Mouse (Mus musculus) midbrain, embryonic 11.5 days (tissue): ENCODE data around the gene Prl7a1. TPM values are rescaled to one million over a fixed set of nuclear protein-coding genes. Genes with fewer than 3 reads are reported as not detected.

ENCODE experiments used
- ATAC-seq: fragments of 200-750 bp; cut with Nextera tagmentation; 2 replicates; pipeline ENCODE4 v1.8.0; 2017; ENCODE audit warnings: moderate TSS enrichment, moderate library complexity; ENCODE audit not compliant: low FRiP score
- DNase-seq: peaks from one replicate; pipeline ENCODE4 v3.0.0; 2015; ENCODE audit warnings: low spot score; ENCODE audit errors: missing footprints
- H3K27ac ChIP-seq: fragments of 300-500 bp; sonication (generic); 2 replicates; pipeline ENCODE4 v1.5.1; 2014; ENCODE audit warnings: low read depth, low read length
- H3K27me3 ChIP-seq: fragments of 300-500 bp; sonication (generic); 2 replicates; pipeline ENCODE4 v1.6.1; 2014; ENCODE audit warnings: mild to moderate bottlenecking, low read length, moderate library complexity, mixed read lengths; ENCODE audit not compliant: control insufficient read depth, insufficient read depth
- H3K36me3 ChIP-seq: fragments of 300-500 bp; sonication (generic); 2 replicates; pipeline ENCODE4 v1.6.1; 2014; ENCODE audit warnings: mild to moderate bottlenecking, low read length, moderate library complexity, mixed read lengths; ENCODE audit not compliant: control insufficient read depth, insufficient read depth
- H3K4me1 ChIP-seq: fragments of 300-500 bp; sonication (generic); 2 replicates; pipeline ENCODE4 v1.6.1; 2014; ENCODE audit warnings: low read length; ENCODE audit not compliant: control insufficient read depth, insufficient read depth
- H3K4me2 ChIP-seq: fragments of 300-500 bp; sonication (generic); 2 replicates; pipeline ENCODE4 v1.6.1; 2014; ENCODE audit warnings: mild to moderate bottlenecking, moderate library complexity
- H3K4me3 ChIP-seq: fragments of 300-500 bp; sonication (generic); 2 replicates; pipeline ENCODE4 v1.5.1; 2014; ENCODE audit warnings: low read depth, low read length
- H3K9ac ChIP-seq: fragments of 300-500 bp; sonication (generic); 2 replicates; pipeline ENCODE4 v1.6.1; 2014; ENCODE audit warnings: low read length
- H3K9me3 ChIP-seq: fragments of 300-500 bp; sonication (generic); 2 replicates; pipeline ENCODE4 v1.6.1; 2016; ENCODE audit warnings: low read length; ENCODE audit not compliant: control insufficient read depth
- WGBS: fragments of 180-500 bp; shearing (Covaris S2); extraction: QIAGEN DNeasy Blood & Tissue Kit; methylation state at CpG from one replicate; pipeline ENCODE4 v1.1.7; 2014; 5-methylcytosine and 5-hydroxymethylcytosine counted together
- polyA plus RNA-seq: library from polyadenylated mRNA; unstranded; fragments of >200 nt; fragmentation: Nextera tagmentation; extraction: Ambion mirVana; gene quantifications from 2 replicates; pipeline ENCODE4 v1.2.1, GENCODE M21; 2014

Gene Prl7a1
- polyA plus RNA-seq = not detected in 2 replicates

- no peaks in the 10 kb centered on the region for H3K4me1 ChIP-seq
- no peak within 1 kb of the TSS for H3K4me2 ChIP-seq
- no peak for ATAC-seq
- no peak within 1 kb of the TSS for H3K27ac ChIP-seq
- H3K9me3 ChIP-seq = no peaks in the 10 kb centered on the region
- WGBS = 97% methylated on average over 3 of the region's 3 CpGs
- H3K27me3 ChIP-seq = no peaks in the 10 kb centered on the region
- no peak for DNase-seq
- no peak within 1 kb of the TSS for H3K4me3 ChIP-seq
- H3K36me3 ChIP-seq = no peaks in the 10 kb centered on the region
- no peak within 1 kb of the TSS for H3K9ac ChIP-seq
These were observed at the start of gene Prl7a1 for GRCm38 (mm10) chr13:27642393-27642792. Prl7a1 (minus strand) TSS chr13:27642493.

GRCm38 (mm10) chr13:27667936-27668335 lies 25.6 kb upstream of the Prl7a1 start, which contains the start of gene Prl7a2:
Prl7a2 (minus strand) TSS chr13:27668036.
- Histone ChIP-seq H3K9me3 (no peaks in the 10 kb centered on the region), H3K27me3 (no peaks in the 10 kb centered on the region), H3K27ac (no peak within 1 kb of the TSS), H3K4me3 (no peak within 1 kb of the TSS), H3K4me2 (no peak within 1 kb of the TSS), H3K36me3 (no peaks in the 10 kb centered on the region), H3K9ac (no peak within 1 kb of the TSS), H3K4me1 (no peaks in the 10 kb centered on the region)
- WGBS = 89% methylated on average over 4 of the region's 4 CpGs
- ATAC-seq (no peak), DNase-seq (no peak)

- Histone ChIP-seq H3K27ac (no peak overlapping the region), H3K4me3 (no peak overlapping the region), H3K36me3 (no peaks in the 10 kb centered on the region), H3K4me1 (no peaks in the 10 kb centered on the region), H3K27me3 (no peaks in the 10 kb centered on the region), H3K4me2 (no peak overlapping the region), H3K9ac (no peak overlapping the region), H3K9me3 (no peaks in the 10 kb centered on the region)
- ATAC-seq (no peak), DNase-seq (no peak)
- WGBS = 87% methylated on average over 2 of the region's 2 CpGs
These were observed 18.5 kb upstream of the Prl7a1 start for GRCm38 (mm10) chr13:27660747-27661146.

GRCm38 (mm10) chr13:27610482-27610881 lies 31.8 kb downstream of the Prl7a1 start, which contains the start of gene Prl7b1:
Prl7b1 (minus strand) TSS chr13:27610582.
- no peak within 1 kb of the TSS for H3K9ac ChIP-seq
- no peaks in the 10 kb centered on the region for H3K36me3 ChIP-seq
- DNase-seq (no peak), ATAC-seq (no peak)
- H3K9me3 ChIP-seq = no peaks in the 10 kb centered on the region
- H3K27ac ChIP-seq = no peak within 1 kb of the TSS
- no peak within 1 kb of the TSS for H3K4me3 ChIP-seq
- H3K4me1 ChIP-seq = no peaks in the 10 kb centered on the region
- no peaks in the 10 kb centered on the region for H3K27me3 ChIP-seq
- no peak within 1 kb of the TSS for H3K4me2 ChIP-seq
- 77% methylated on average over 4 of the region's 4 CpGs for WGBS

Other genes starting within 250 kb of the Prl7a1 start
- 0.31 TPM in 1 of 2 replicates, not detected in the other for gene Prl8a6, start 203.8 kb downstream of the Prl7a1 start, polyA plus RNA-seq
- not detected in 2 replicates for gene Prl8a8, start 129.3 kb downstream of the Prl7a1 start, polyA plus RNA-seq
- not detected in 2 replicates for gene Prl8a9, start 77.9 kb downstream of the Prl7a1 start, polyA plus RNA-seq
- gene Prl8a1, start 60.3 kb downstream of the Prl7a1 start, polyA plus RNA-seq = not detected in 2 replicates
- not detected in 2 replicates for gene Prl7b1, start 31.9 kb downstream of the Prl7a1 start, polyA plus RNA-seq
- not detected in 2 replicates for gene Prl7a2, start 25.5 kb upstream of the Prl7a1 start, polyA plus RNA-seq
- gene Prl7d1, start 74.2 kb upstream of the Prl7a1 start, polyA plus RNA-seq = not detected in 2 replicates
- gene Prl7c1, start 138.3 kb upstream of the Prl7a1 start, polyA plus RNA-seq = not detected in 2 replicates
- not detected in 2 replicates for gene Prl2a1, start 159.2 kb upstream of the Prl7a1 start, polyA plus RNA-seq
- gene Prl2c1, start 206.8 kb upstream of the Prl7a1 start, polyA plus RNA-seq = not detected in 2 replicates